Mouse (Mus musculus) liver, embryonic 14.5 days (tissue): ENCODE results near the gene Erbb3. TPM values are rescaled to one million over a fixed set of nuclear protein-coding genes. Genes with fewer than 3 reads are reported as not detected.

Source experiments
- ATAC-seq: fragments of 200-750 bp; cut with Nextera tagmentation; 2 replicates; pipeline ENCODE4 v1.8.0; 2017; ENCODE audit warnings: moderate number of reproducible peaks, mild to moderate bottlenecking, moderate library complexity; ENCODE audit not compliant: insufficient read depth
- DNase-seq, 3 experiments: peaks; one replicate each; pipeline ENCODE4 v3.0.0-alpha.2; 2012 to 2013; ENCODE audit warnings: low read depth in 3 of 3, low spot score in 3 of 3
- H3K27ac ChIP-seq: fragments of 300-500 bp; sonication (generic); 2 replicates; pipeline ENCODE4 v1.5.1; 2014; ENCODE audit warnings: moderate library complexity, mild to moderate bottlenecking, control low read depth, inconsistent platforms
- H3K27me3 ChIP-seq: fragments of 300-500 bp; sonication (generic); 2 replicates; pipeline ENCODE4 v1.6.1; 2014; ENCODE audit warnings: mild to moderate bottlenecking, low read length, moderate library complexity; ENCODE audit not compliant: control insufficient read depth, insufficient read depth
- H3K36me3 ChIP-seq: fragments of 300-500 bp; sonication (generic); replicated peaks from 2 replicates; pipeline ENCODE4 v1.6.1; 2014; ENCODE audit warnings: low read depth; ENCODE audit not compliant: control insufficient read depth, insufficient read depth
- H3K4me1 ChIP-seq, 2 experiments: fragments of 200-500 bp in 1 of 2; fragments of 300-500 bp in 1 of 2; sonication (generic) in 1 of 2; replicated peaks; 2 replicates each; pipeline ENCODE4 v1.6.1; 2012 to 2014; ENCODE audit warnings: antibody characterized with exemption in 1 of 2, inconsistent platforms in 1 of 2, low read length in 1 of 2; ENCODE audit not compliant: control insufficient read depth in 2 of 2, insufficient read depth in 2 of 2
- H3K4me2 ChIP-seq: fragments of 300-500 bp; sonication (generic); 2 replicates; pipeline ENCODE4 v1.6.1; 2014; ENCODE audit warnings: low read depth, mild to moderate bottlenecking, control low read depth, moderate library complexity
- H3K4me3 ChIP-seq, 2 experiments: fragments of 200-500 bp in 1 of 2; fragments of 300-500 bp in 1 of 2; sonication (generic) in 1 of 2; 2 replicates each; pipeline ENCODE4 v1.5.1; 2012 to 2014; ENCODE audit warnings: low read depth in 2 of 2, low read length in 2 of 2, mild to moderate bottlenecking in 2 of 2, control low read depth in 1 of 2, inconsistent platforms in 1 of 2, moderate library complexity in 1 of 2; ENCODE audit not compliant: insufficient read depth in 1 of 2
- H3K9ac ChIP-seq: fragments of 300-500 bp; sonication (generic); replicated peaks from 2 replicates; pipeline ENCODE4 v1.6.1; 2014; ENCODE audit warnings: mild to moderate bottlenecking, control low read depth, moderate library complexity
- H3K9me3 ChIP-seq: fragments of 300-500 bp; sonication (generic); 2 replicates; pipeline ENCODE4 v1.6.1; 2016; ENCODE audit warnings: low read length, mixed read lengths; ENCODE audit not compliant: control insufficient read depth
- CTCF ChIP-seq: IDR thresholded peaks from 2 replicates; pipeline ENCODE4 v1.5.1; 2016; ENCODE audit warnings: antibody characterized with exemption, low read depth, control low read depth
- EP300 ChIP-seq: IDR thresholded peaks from 2 replicates; pipeline ENCODE4 v1.6.1; 2016; ENCODE audit warnings: antibody characterized with exemption, low read depth
- WGBS: fragments of 180-500 bp; shearing (Covaris S2); extraction: QIAGEN DNeasy Blood & Tissue Kit; methylation state at CpG from one replicate; pipeline ENCODE4 v1.1.7; 2014; ENCODE audit not compliant: insufficient replicate concordance; 5-methylcytosine and 5-hydroxymethylcytosine counted together
- polyA plus RNA-seq, 2 experiments: library from polyadenylated mRNA; depleted of rRNA in 1 of 2; stranded (reverse) in 1 of 2; unstranded in 1 of 2; fragments of >200 nt; fragmentation: Nextera tagmentation in 1 of 2; extraction: Ambion mirVana in 1 of 2; gene quantifications; 2 replicates each; pipeline versions ENCODE4 v1.2.1 to v1.2.3; 2012 to 2014

Gene Erbb3
- polyA plus RNA-seq, 2 experiments, result 1.1 to 1.4 TPM

DNA sequence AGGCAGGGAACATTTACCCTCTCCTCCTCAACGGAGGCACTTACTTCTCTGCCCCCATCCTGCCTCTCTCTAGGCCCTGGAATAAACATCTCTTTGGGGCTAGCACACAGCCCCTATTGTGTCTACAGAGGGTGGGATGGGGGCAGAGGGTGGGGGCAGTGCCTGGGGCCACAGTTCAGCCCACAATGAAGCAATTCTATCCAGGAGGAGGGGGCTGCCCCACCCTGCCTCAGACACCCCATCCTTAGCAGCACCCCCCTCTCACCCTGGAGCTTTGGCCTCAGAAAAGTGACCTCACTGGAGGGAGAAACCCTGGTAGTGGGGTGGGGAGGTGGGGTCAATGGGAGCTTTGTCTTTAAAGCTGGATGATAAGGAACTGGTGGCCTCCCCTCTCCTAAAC, 2.9 kb downstream of the Erbb3 start:
- Histone ChIP-seq H3K9me3 (no peaks in the 10 kb centered on the region), H3K4me1 (no peaks in the 10 kb centered on the region; a peak in 1 of 4 replicates), H3K27ac (no peak overlapping the region), H3K36me3 (no peaks in the 10 kb centered on the region), H3K4me3 (no peak overlapping the region), H3K9ac (no peak overlapping the region), H3K27me3 (peaks cover 52% of the 10 kb centered on the region), H3K4me2 (no peak overlapping the region)
- DNase-seq (no peak), ATAC-seq (no peak)
- TF ChIP-seq EP300 (no peak), CTCF (no peak)
- 41% methylated on average over 1 of the region's 1 CpGs for WGBS

DNA sequence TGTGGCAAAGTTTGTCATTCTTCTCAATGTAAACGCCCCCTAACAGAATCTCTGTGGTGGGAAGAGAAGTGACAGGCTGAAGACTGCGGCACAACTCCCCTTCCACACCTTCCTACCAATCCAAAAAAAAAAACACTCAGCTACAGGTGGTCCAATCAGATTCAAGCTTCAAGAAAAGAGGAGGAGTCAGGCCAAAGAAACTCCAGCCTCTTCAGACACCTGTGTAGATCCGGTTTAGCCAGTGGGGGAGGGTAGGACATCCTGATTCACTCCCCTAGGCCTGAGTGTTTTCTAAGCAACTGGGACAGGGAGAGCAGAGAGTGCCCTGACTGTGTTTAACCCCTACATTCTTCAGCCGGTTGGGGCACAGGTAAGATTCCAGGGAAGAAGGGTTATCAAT, 5.1 kb downstream of the Erbb3 start:
- ATAC-seq (no peak), DNase-seq (no peak)
- H3K9me3 ChIP-seq, result no peaks in the 10 kb centered on the region
- 10% methylated on average over 4 of the region's 4 CpGs for WGBS
- H3K27ac ChIP-seq, result no peak overlapping the region
- no peak overlapping the region for H3K9ac ChIP-seq
- H3K27me3 ChIP-seq, result peaks cover 38% of the 10 kb centered on the region
- H3K4me1 ChIP-seq, result no peaks in the 10 kb centered on the region; a peak in 1 of 4 replicates
- TF ChIP-seq CTCF (no peak), EP300 (no peak)
- no peaks in the 10 kb centered on the region for H3K36me3 ChIP-seq
- no peak overlapping the region for H3K4me2 ChIP-seq
- no peak overlapping the region for H3K4me3 ChIP-seq

DNA sequence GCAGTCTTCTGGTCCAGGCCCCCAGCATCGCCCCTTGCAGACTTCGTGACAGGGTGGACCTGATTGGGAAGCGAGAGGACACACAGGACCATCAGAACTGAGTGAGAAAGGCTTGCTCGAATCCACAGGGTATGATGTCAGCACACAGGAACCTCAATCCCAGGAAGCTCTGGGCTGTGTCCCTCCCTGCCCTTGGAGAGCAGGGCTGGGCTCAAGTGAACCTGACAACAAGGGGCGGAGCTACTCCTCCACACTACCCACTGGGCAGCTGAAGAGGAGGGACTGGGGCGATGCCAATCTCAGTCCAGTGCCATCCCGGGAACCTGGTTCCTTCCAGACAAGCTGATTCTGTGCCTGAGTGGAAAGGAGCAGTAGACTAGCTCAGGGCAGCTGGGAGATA, 5.8 kb downstream of the Erbb3 start:
- Histone ChIP-seq H3K4me3 (no peak overlapping the region), H3K9me3 (no peaks in the 10 kb centered on the region), H3K4me2 (no peak overlapping the region), H3K27me3 (peaks cover 31% of the 10 kb centered on the region), H3K27ac (no peak overlapping the region), H3K36me3 (no peaks in the 10 kb centered on the region), H3K9ac (no peak overlapping the region), H3K4me1 (no peaks in the 10 kb centered on the region; a peak in 1 of 4 replicates)
- TF ChIP-seq CTCF (no peak), EP300 (no peak)
- ATAC-seq, result no peak
- WGBS, result 26% methylated on average over 7 of the region's 7 CpGs
- DNase-seq, result no peak

DNA sequence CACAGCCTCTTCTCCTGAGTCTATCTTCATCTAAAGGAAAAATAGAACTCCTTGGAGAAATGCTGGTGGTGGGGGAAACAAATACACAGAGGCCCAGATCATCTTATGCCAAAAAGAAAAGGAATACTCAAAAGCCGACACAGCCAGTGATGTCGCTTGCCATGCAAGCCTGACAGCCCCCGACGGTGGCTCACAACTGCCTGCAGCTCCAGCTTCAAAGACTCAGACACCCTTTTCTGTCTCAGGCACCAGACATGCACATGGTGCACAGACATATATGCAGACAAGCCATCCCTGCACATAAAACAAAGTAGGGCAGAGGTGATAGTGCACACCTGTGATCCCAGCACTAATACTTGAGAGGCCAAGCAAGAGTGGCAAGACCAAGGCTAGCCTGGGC, 9.7 kb downstream of the Erbb3 start:
- peaks cover 6% of the 10 kb centered on the region for H3K27me3 ChIP-seq
- H3K9me3 ChIP-seq, result no peaks in the 10 kb centered on the region
- no peak overlapping the region for H3K4me2 ChIP-seq
- DNase-seq (no peak), ATAC-seq (no peak)
- no peak overlapping the region for H3K27ac ChIP-seq
- H3K9ac ChIP-seq, result no peak overlapping the region
- TF ChIP-seq CTCF (no peak), EP300 (no peak)
- no peaks in the 10 kb centered on the region; the same call in 1 of the 2 replicates for H3K36me3 ChIP-seq
- no peak overlapping the region for H3K4me3 ChIP-seq
- H3K4me1 ChIP-seq, result 0 out of 4 replicates have a peak, but pooled peaks cover 0 to 2% of the 10 kb centered on the region in 2 experiments
- WGBS, result 74% methylated on average over 4 of the region's 4 CpGs

DNA sequence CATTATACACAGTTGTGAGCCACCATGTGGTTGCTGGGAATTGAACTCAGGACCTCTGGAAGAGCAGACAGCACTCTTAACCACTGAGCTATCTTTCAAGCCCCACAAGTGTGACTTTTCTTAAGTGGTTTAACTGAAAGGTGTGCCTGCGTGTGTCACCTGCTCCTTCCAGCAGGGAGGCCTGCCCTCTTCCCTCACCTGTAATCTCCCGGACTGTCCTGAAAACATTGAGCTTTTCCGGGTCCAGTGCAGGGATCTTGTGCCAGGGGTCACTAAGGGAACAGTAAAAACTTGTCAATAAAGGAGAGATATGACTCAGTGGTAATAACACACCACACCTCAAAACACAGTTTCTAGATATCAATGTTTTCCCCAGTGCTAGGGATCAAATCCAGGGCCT, 10.2 kb downstream of the Erbb3 start:
- H3K27me3 ChIP-seq, result peaks cover 6% of the 10 kb centered on the region
- DNase-seq, result no peak
- no peak overlapping the region for H3K27ac ChIP-seq
- no peaks in the 10 kb centered on the region for H3K9me3 ChIP-seq
- no peak overlapping the region for H3K9ac ChIP-seq
- ATAC-seq, result no peak
- 0 out of 4 replicates have a peak, but pooled peaks cover 0 to 2% of the 10 kb centered on the region in 2 experiments for H3K4me1 ChIP-seq
- no peaks in the 10 kb centered on the region; the same call in 1 of the 2 replicates for H3K36me3 ChIP-seq
- 68% methylated on average over 3 of the region's 3 CpGs for WGBS
- no peak overlapping the region for H3K4me3 ChIP-seq
- TF ChIP-seq CTCF (no peak), EP300 (no peak)
- no peak overlapping the region for H3K4me2 ChIP-seq
